In the genomic region with DNA sequence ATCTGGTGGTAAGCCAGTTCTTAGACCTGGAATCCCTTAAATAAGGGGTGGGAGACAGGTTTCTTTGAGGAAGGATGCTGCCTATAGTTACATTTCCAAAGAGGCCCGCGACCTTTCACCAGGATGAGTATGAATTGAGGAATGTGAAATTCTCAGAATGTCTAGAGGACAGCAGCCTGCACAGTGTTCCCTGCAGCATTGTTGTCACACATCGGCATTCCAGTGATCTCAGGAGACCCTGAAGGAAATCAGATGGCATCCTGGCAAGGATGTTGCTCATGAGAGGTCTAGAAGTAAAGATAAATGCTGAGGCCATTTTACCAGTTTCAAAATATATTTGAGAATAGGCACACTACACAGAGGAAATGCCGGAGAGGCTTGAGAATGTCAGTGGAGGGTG, we compare ENCODE assay signal across 24 mouse cellular contexts.
"Had no signal": no experiment of that assay in that cellular context is flagged by ENCODE, and none has a peak within 500 bp of the region (broad histone marks: within the 10 kb centered on the region; RNA-seq: fewer than 3 reads in every experiment).

No protein-coding gene starts in this region.

- H3K9ac ChIP-seq: heart, embryonic 15.5 days; hindbrain, embryonic 12.5 days; hindbrain, embryonic 14.5 days; intestine, embryonic 15.5 days; limb, embryonic 12.5 days; liver, embryonic 13.5 days had no signal

- ATAC-seq: hindbrain, embryonic 16.5 days; inflammation-experienced regulatory T-cells, adult 6 months; intestine, embryonic 15.5 days; intestine, postnatal 0 days had no signal

- H3K4me2 ChIP-seq: heart, embryonic 15.5 days; hindbrain, embryonic 12.5 days; hindbrain, embryonic 14.5 days; intestine, embryonic 15.5 days; limb, embryonic 12.5 days; liver, embryonic 11.5 days; liver, embryonic 13.5 days had no signal

- H3K27ac ChIP-seq: gastrocnemius, adult 2 months; heart, embryonic 15.5 days; hindbrain, embryonic 10.5 days; hindbrain, embryonic 12.5 days; hindbrain, embryonic 14.5 days; intestine, embryonic 15.5 days; layer of hippocampus, adult 2 months; left cerebral cortex, adult 2 months; limb, embryonic 10.5 days; limb, embryonic 12.5 days; liver, embryonic 13.5 days had no signal

- H3K36me3 ChIP-seq: heart, embryonic 15.5 days; hindbrain, embryonic 10.5 days; hindbrain, embryonic 12.5 days; intestine, embryonic 15.5 days; limb, embryonic 10.5 days; limb, embryonic 12.5 days; liver, embryonic 13.5 days had no signal

- H3K27me3 ChIP-seq: heart, embryonic 15.5 days; hindbrain, embryonic 12.5 days; intestine, embryonic 15.5 days; limb, embryonic 12.5 days; liver, embryonic 13.5 days had no signal

- DNase-seq: gastrocnemius, adult 2 months; gastrocnemius, postnatal 10 days; gastrocnemius, postnatal 25 days; heart, postnatal 4 days; kidney, adult 18-20 months; kidney, adult 8-10 months; kidney, postnatal 10 days; kidney, postnatal 25 days; kidney, postnatal 4 days; liver; liver, embryonic 13.5 days had no signal

- H3K4me1 ChIP-seq: hindbrain, embryonic 12.5 days; intestine, embryonic 15.5 days; limb, embryonic 12.5 days had no signal

- H3K9me3 ChIP-seq: heart, embryonic 15.5 days; hindbrain, embryonic 10.5 days; hindbrain, embryonic 12.5 days; intestine, embryonic 15.5 days; limb, embryonic 10.5 days; limb, embryonic 12.5 days; liver, embryonic 13.5 days had no signal

- H3K4me3 ChIP-seq: gastrocnemius, adult 2 months; heart, embryonic 15.5 days; hindbrain, embryonic 10.5 days; hindbrain, embryonic 12.5 days; intestine, embryonic 15.5 days; layer of hippocampus, adult 2 months; left cerebral cortex, adult 2 months; limb, embryonic 10.5 days; limb, embryonic 12.5 days; liver, embryonic 13.5 days had no signal
